Mouse (Mus musculus) cerebellum, adult 11 months (tissue): ENCODE data around the gene Lap3.
A peak's percentile ranks its signal among the peaks of the same experiment; 100 is the strongest.

ENCODE experiments used
- DNase-seq: peaks from one replicate; pipeline ENCODE4 v3.0.0; 2022

Lap3 gene

GRCm38 (mm10) chr5:45493191-45494092, at the start of gene Lap3:
TSS of gene Lap3 (plus strand) at chr5:45493374.
- peak; percentile 98 for DNase-seq

GRCm38 (mm10) chr5:45444130-45444832, 48.9 kb upstream of the Lap3 start:
- no peak for DNase-seq

GRCm38 (mm10) chr5:45448676-45449075, 44.5 kb upstream of the Lap3 start:
- DNase-seq: peak; percentile 23

- peak; percentile 6 for DNase-seq
Measured at GRCm38 (mm10) chr5:45449206-45449605, 44.0 kb upstream of the Lap3 start.

GRCm38 (mm10) chr5:45449831-45450716, 43.1 kb upstream of the Lap3 start, which contains the start of gene Qdpr:
TSS of gene Qdpr (minus strand) at chr5:45450236.
- peak; percentile 92 for DNase-seq

- no peak for DNase-seq
Measured at GRCm38 (mm10) chr5:45453451-45453850, 39.7 kb upstream of the Lap3 start, which contains the start of gene Clrn2. TSS of gene Clrn2 (plus strand) at chr5:45453751.

- DNase-seq: no peak
Measured at GRCm38 (mm10) chr5:45454456-45454855, 38.7 kb upstream of the Lap3 start.

GRCm38 (mm10) chr5:45472880-45473450, 20.2 kb upstream of the Lap3 start:
- DNase-seq: no peak

- no peak for DNase-seq
Measured at GRCm38 (mm10) chr5:45473521-45473920, 19.7 kb upstream of the Lap3 start.

GRCm38 (mm10) chr5:45474215-45474614, 19.0 kb upstream of the Lap3 start:
- peak; percentile 28 for DNase-seq

GRCm38 (mm10) chr5:45474758-45475157, 18.4 kb upstream of the Lap3 start:
- DNase-seq: no peak

GRCm38 (mm10) chr5:45475771-45476170, 17.4 kb upstream of the Lap3 start:
- no peak for DNase-seq

GRCm38 (mm10) chr5:45476288-45476687, 16.9 kb upstream of the Lap3 start:
- no peak for DNase-seq

- no peak for DNase-seq
Measured at GRCm38 (mm10) chr5:45477601-45478000, 15.6 kb upstream of the Lap3 start.

GRCm38 (mm10) chr5:45480066-45480465, 13.1 kb upstream of the Lap3 start:
- DNase-seq: no peak

- no peak for DNase-seq
Measured at GRCm38 (mm10) chr5:45481125-45481524, 12.0 kb upstream of the Lap3 start.

- no peak for DNase-seq
Measured at GRCm38 (mm10) chr5:45482607-45483006, 10.6 kb upstream of the Lap3 start.

GRCm38 (mm10) chr5:45483654-45484053, 9.5 kb upstream of the Lap3 start:
- no peak for DNase-seq

GRCm38 (mm10) chr5:45491776-45492175, 1.4 kb upstream of the Lap3 start:
- no peak for DNase-seq

GRCm38 (mm10) chr5:45494093-45494755, 1.1 kb downstream of the Lap3 start:
- DNase-seq: no peak

GRCm38 (mm10) chr5:45495429-45495975, 2.3 kb downstream of the Lap3 start:
- DNase-seq: no peak

- DNase-seq: no peak
Measured at GRCm38 (mm10) chr5:45496042-45496441, 2.9 kb downstream of the Lap3 start.
